Mouse (Mus musculus): ENCODE data around the gene Tob1.

GRCm38 (mm10) chr11:94244385-94244784 lies 33.1 kb downstream of the Tob1 start:
- TF ChIP-seq MYOG (IDR thresholded peaks at IDR 0.05; ENCODE audit: control insufficient read depth, extremely low read depth, insufficient read length) (no peak), CTCF (IDR thresholded peaks at IDR 0.05; ENCODE audit: control insufficient read depth, insufficient read depth, insufficient read length) (no peak), MAX (IDR thresholded peaks at IDR 0.05) (no peak)
